Mouse (Mus musculus): ENCODE data around the gene 4930579F01Rik. TPM values are rescaled to one million over a fixed set of nuclear protein-coding genes. Genes with fewer than 3 reads are reported as not detected.

Gene 4930579F01Rik
- not detected in 2 replicates for polyA plus RNA-seq (2012; rRNA removed)

GRCm38 (mm10) chr3:138193683-138194302 lies at the start of gene 4930579F01Rik:
Gene 4930579F01Rik (minus strand): TSS chr3:138193825.
- H3K27ac ChIP-seq (ENCODE audit: control insufficient read depth, insufficient read depth, low read length), result no peak within 1 kb of the TSS
- H3K4me3 ChIP-seq (ENCODE audit: control insufficient read depth, insufficient read depth, low read length), result no peak within 1 kb of the TSS
- H3K36me3 ChIP-seq (ENCODE audit: control insufficient read depth, insufficient read depth, low read length), result no peaks in the 10 kb centered on the region
- H3K27me3 ChIP-seq (ENCODE audit: control insufficient read depth, insufficient read depth, low read length), result no peaks in the 10 kb centered on the region
- TF ChIP-seq POLR2A (IDR thresholded peaks at IDR 0.05; ENCODE audit: control insufficient read depth, extremely low read depth, insufficient read depth, low read length, poor library complexity) (no peak), CTCF (IDR thresholded peaks at IDR 0.05; ENCODE audit: borderline replicate concordance, control insufficient read depth, extremely low read depth, insufficient read depth, low read length, poor library complexity) (no peak)
- no peak for DNase-seq
- H3K4me1 ChIP-seq (replicated peaks; ENCODE audit: control insufficient read depth, insufficient read depth, low read length), result peaks cover 2% of the 10 kb centered on the region; the same call in 1 of the 2 replicates
- 93% methylated on average over 15 of the region's 15 CpGs for WGBS

GRCm38 (mm10) chr3:138242933-138243332 lies 49.3 kb upstream of the 4930579F01Rik start:
- H3K27me3 ChIP-seq (ENCODE audit: control insufficient read depth, insufficient read depth, low read length), result no peaks in the 10 kb centered on the region
- no peak overlapping the region for H3K4me3 ChIP-seq (ENCODE audit: control insufficient read depth, insufficient read depth, low read length)
- no peak for DNase-seq
- H3K4me1 ChIP-seq (replicated peaks; ENCODE audit: control insufficient read depth, insufficient read depth, low read length), result no peaks in the 10 kb centered on the region
- H3K27ac ChIP-seq (ENCODE audit: control insufficient read depth, insufficient read depth, low read length), result no peak overlapping the region
- WGBS, result 94% methylated on average over 6 of the region's 6 CpGs
- H3K36me3 ChIP-seq (ENCODE audit: control insufficient read depth, insufficient read depth, low read length), result no peaks in the 10 kb centered on the region
- TF ChIP-seq CTCF (IDR thresholded peaks at IDR 0.05; ENCODE audit: borderline replicate concordance, control insufficient read depth, extremely low read depth, insufficient read depth, low read length, poor library complexity), result no peak
- TF ChIP-seq POLR2A (IDR thresholded peaks at IDR 0.05; ENCODE audit: control insufficient read depth, extremely low read depth, insufficient read depth, low read length, poor library complexity), result no peak

- H3K27ac ChIP-seq (ENCODE audit: control insufficient read depth, insufficient read depth, low read length), result no peak overlapping the region
- no peaks in the 10 kb centered on the region for H3K4me1 ChIP-seq (replicated peaks; ENCODE audit: control insufficient read depth, insufficient read depth, low read length)
- no peak overlapping the region for H3K4me3 ChIP-seq (ENCODE audit: control insufficient read depth, insufficient read depth, low read length)
- no peaks in the 10 kb centered on the region for H3K27me3 ChIP-seq (ENCODE audit: control insufficient read depth, insufficient read depth, low read length)
- H3K36me3 ChIP-seq (ENCODE audit: control insufficient read depth, insufficient read depth, low read length), result no peaks in the 10 kb centered on the region
- TF ChIP-seq CTCF (IDR thresholded peaks at IDR 0.05; ENCODE audit: borderline replicate concordance, control insufficient read depth, extremely low read depth, insufficient read depth, low read length, poor library complexity), result no peak
- no peak for TF ChIP-seq POLR2A (IDR thresholded peaks at IDR 0.05; ENCODE audit: control insufficient read depth, extremely low read depth, insufficient read depth, low read length, poor library complexity)
- 88% methylated on average over 14 of the region's 14 CpGs for WGBS
- DNase-seq, result no peak
Measured at GRCm38 (mm10) chr3:138242021-138242726, 48.5 kb upstream of the 4930579F01Rik start.

- Histone ChIP-seq H3K4me1 (replicated peaks; ENCODE audit: control insufficient read depth, insufficient read depth, low read length) (no peaks in the 10 kb centered on the region), H3K27ac (ENCODE audit: control insufficient read depth, insufficient read depth, low read length) (no peak overlapping the region), H3K27me3 (ENCODE audit: control insufficient read depth, insufficient read depth, low read length) (no peaks in the 10 kb centered on the region), H3K36me3 (ENCODE audit: control insufficient read depth, insufficient read depth, low read length) (no peaks in the 10 kb centered on the region), H3K4me3 (ENCODE audit: control insufficient read depth, insufficient read depth, low read length) (no peak overlapping the region)
- WGBS, result 68% methylated on average over 6 of the region's 6 CpGs
- DNase-seq, result no peak
- no peak for TF ChIP-seq CTCF (IDR thresholded peaks at IDR 0.05; ENCODE audit: borderline replicate concordance, control insufficient read depth, extremely low read depth, insufficient read depth, low read length, poor library complexity)
- TF ChIP-seq POLR2A (IDR thresholded peaks at IDR 0.05; ENCODE audit: control insufficient read depth, extremely low read depth, insufficient read depth, low read length, poor library complexity), result no peak
Measured at GRCm38 (mm10) chr3:138241371-138241770, 47.7 kb upstream of the 4930579F01Rik start.

GRCm38 (mm10) chr3:138240942-138241341 lies 47.3 kb upstream of the 4930579F01Rik start:
- H3K27me3 ChIP-seq (ENCODE audit: control insufficient read depth, insufficient read depth, low read length), result no peaks in the 10 kb centered on the region
- WGBS, result 91% methylated on average over 5 of the region's 5 CpGs
- H3K36me3 ChIP-seq (ENCODE audit: control insufficient read depth, insufficient read depth, low read length), result no peaks in the 10 kb centered on the region
- no peak overlapping the region for H3K27ac ChIP-seq (ENCODE audit: control insufficient read depth, insufficient read depth, low read length)
- TF ChIP-seq CTCF (IDR thresholded peaks at IDR 0.05; ENCODE audit: borderline replicate concordance, control insufficient read depth, extremely low read depth, insufficient read depth, low read length, poor library complexity) (no peak), POLR2A (IDR thresholded peaks at IDR 0.05; ENCODE audit: control insufficient read depth, extremely low read depth, insufficient read depth, low read length, poor library complexity) (no peak)
- H3K4me3 ChIP-seq (ENCODE audit: control insufficient read depth, insufficient read depth, low read length), result no peak overlapping the region
- no peak for DNase-seq
- no peaks in the 10 kb centered on the region for H3K4me1 ChIP-seq (replicated peaks; ENCODE audit: control insufficient read depth, insufficient read depth, low read length)

GRCm38 (mm10) chr3:138240411-138240810 lies 46.8 kb upstream of the 4930579F01Rik start:
- DNase-seq, result no peak
- no peaks in the 10 kb centered on the region for H3K36me3 ChIP-seq (ENCODE audit: control insufficient read depth, insufficient read depth, low read length)
- no peaks in the 10 kb centered on the region for H3K4me1 ChIP-seq (replicated peaks; ENCODE audit: control insufficient read depth, insufficient read depth, low read length)
- H3K27me3 ChIP-seq (ENCODE audit: control insufficient read depth, insufficient read depth, low read length), result no peaks in the 10 kb centered on the region
- TF ChIP-seq POLR2A (IDR thresholded peaks at IDR 0.05; ENCODE audit: control insufficient read depth, extremely low read depth, insufficient read depth, low read length, poor library complexity) (no peak), CTCF (IDR thresholded peaks at IDR 0.05; ENCODE audit: borderline replicate concordance, control insufficient read depth, extremely low read depth, insufficient read depth, low read length, poor library complexity) (no peak)
- no peak overlapping the region for H3K4me3 ChIP-seq (ENCODE audit: control insufficient read depth, insufficient read depth, low read length)
- H3K27ac ChIP-seq (ENCODE audit: control insufficient read depth, insufficient read depth, low read length), result no peak overlapping the region
- WGBS, result 89% methylated on average over 3 of the region's 3 CpGs

Measured in thymus, adult 2 months (tissue).